Mouse (Mus musculus) stomach, embryonic 16.5 days (tissue): ENCODE data around the gene Cd200r1. TPM values are rescaled to one million over a fixed set of nuclear protein-coding genes. Genes with fewer than 3 reads are reported as not detected.
"Not testable (repeated sequence)": the region's sequence is repeated elsewhere in the genome, so short reads cannot be mapped to it uniquely, and the experiment has no call there.

Experiments used
- ATAC-seq: fragments of 200-750 bp; cut with Nextera tagmentation; 2 replicates; pipeline ENCODE4 v1.8.0; 2017; ENCODE audit warnings: moderate number of reproducible peaks, moderate TSS enrichment; ENCODE audit not compliant: insufficient read depth, low FRiP score
- H3K27ac ChIP-seq: fragments of 300-500 bp; sonication (generic); 2 replicates; pipeline ENCODE4 v1.5.1; 2014; ENCODE audit warnings: low read length
- H3K27me3 ChIP-seq: fragments of 300-500 bp; sonication (generic); 2 replicates; pipeline ENCODE4 v1.6.1; 2014; ENCODE audit warnings: low read length, control low read depth, mixed read lengths; ENCODE audit not compliant: control insufficient read depth, insufficient read depth
- H3K36me3 ChIP-seq: fragments of 300-500 bp; sonication (generic); 2 replicates; pipeline ENCODE4 v1.6.1; 2014; ENCODE audit warnings: low read length; ENCODE audit not compliant: control insufficient read depth, insufficient read depth
- H3K4me1 ChIP-seq: fragments of 300-500 bp; sonication (generic); 2 replicates; pipeline ENCODE4 v1.6.1; 2014; ENCODE audit warnings: low read length, control low read depth, mixed read lengths; ENCODE audit not compliant: control insufficient read depth, insufficient read depth
- H3K4me2 ChIP-seq: fragments of 300-500 bp; sonication (generic); 2 replicates; pipeline ENCODE4 v1.6.1; 2014; ENCODE audit warnings: low read depth, low read length, mixed read lengths
- H3K4me3 ChIP-seq: fragments of 300-500 bp; sonication (generic); replicated peaks from 2 replicates; pipeline ENCODE4 v1.5.1; 2014; ENCODE audit warnings: mild to moderate bottlenecking, low read length
- H3K9ac ChIP-seq: fragments of 300-500 bp; sonication (generic); 2 replicates; pipeline ENCODE4 v1.6.1; 2014; ENCODE audit warnings: low read length
- H3K9me3 ChIP-seq: fragments of 300-500 bp; sonication (generic); replicated peaks from 2 replicates; pipeline ENCODE4 v1.6.1; 2016; ENCODE audit warnings: low read length, control low read depth; ENCODE audit not compliant: control insufficient read depth
- WGBS: fragments of 180-500 bp; shearing (Covaris S2); extraction: QIAGEN DNeasy Blood & Tissue Kit; methylation state at CpG from one replicate; pipeline ENCODE4 v1.1.7; 2014; 5-methylcytosine and 5-hydroxymethylcytosine counted together
- polyA plus RNA-seq: library from polyadenylated mRNA; unstranded; fragments of >200 nt; fragmentation: Nextera tagmentation; extraction: Ambion mirVana; gene quantifications from 2 replicates; pipeline ENCODE4 v1.2.1, GENCODE M21; 2015

Gene Cd200r1
- polyA plus RNA-seq, 1 experiment from 2014 or later = 1.7 TPM

GRCm38 (mm10) chr16:44778538-44779147 is 13.1 kb downstream of the Cd200r1 start:
- Histone ChIP-seq H3K4me2 (peak overlapping the region; percentile 43), H3K27me3 (no peaks in the 10 kb centered on the region), H3K27ac (no peak overlapping the region), H3K36me3 (no peaks in the 10 kb centered on the region), H3K9ac (peak overlapping the region; percentile 38; the same call in 1 of the 2 replicates), H3K4me3 (peak overlapping the region; percentile 26), H3K4me1 (no peaks in the 10 kb centered on the region), H3K9me3 (no peaks in the 10 kb centered on the region)
- peak; percentile 56; the same call in 1 of the 2 replicates for ATAC-seq
- 37% methylated on average over 17 of the region's 17 CpGs for WGBS

GRCm38 (mm10) chr16:44779494-44779893 is 14.0 kb downstream of the Cd200r1 start:
- Histone ChIP-seq H3K4me1 (no peaks in the 10 kb centered on the region), H3K4me2 (no peak overlapping the region), H3K27ac (no peak overlapping the region), H3K4me3 (no peak overlapping the region), H3K36me3 (no peaks in the 10 kb centered on the region), H3K27me3 (no peaks in the 10 kb centered on the region), H3K9ac (no peak overlapping the region), H3K9me3 (no peaks in the 10 kb centered on the region)
- 86% methylated on average over 5 of the region's 5 CpGs for WGBS
- no peak for ATAC-seq

- 69% methylated on average over 4 of the region's 4 CpGs for WGBS
- H3K9ac ChIP-seq = no peak overlapping the region
- no peak for ATAC-seq
These were observed 15.2 kb downstream of the Cd200r1 start for GRCm38 (mm10) chr16:44780751-44781150.

GRCm38 (mm10) chr16:44786934-44787333 is 21.4 kb downstream of the Cd200r1 start:
- H3K9ac ChIP-seq = no peak overlapping the region
- no peaks in the 10 kb centered on the region for H3K27me3 ChIP-seq
- no peaks in the 10 kb centered on the region for H3K9me3 ChIP-seq
- H3K4me3 ChIP-seq = no peak overlapping the region
- no peak overlapping the region for H3K27ac ChIP-seq
- no peaks in the 10 kb centered on the region for H3K36me3 ChIP-seq
- no peak for ATAC-seq
- WGBS = 84% methylated on average over 1 of the region's 1 CpGs
- H3K4me2 ChIP-seq = no peak overlapping the region
- H3K4me1 ChIP-seq = no peaks in the 10 kb centered on the region

More at GRCm38 (mm10) chr16:44780751-44781150, 15.2 kb downstream of the Cd200r1 start:
- Histone ChIP-seq H3K4me3 (no peak overlapping the region), H3K27me3 (no peaks in the 10 kb centered on the region), H3K4me1 (no peaks in the 10 kb centered on the region), H3K4me2 (no peak overlapping the region), H3K36me3 (no peaks in the 10 kb centered on the region), H3K27ac (no peak overlapping the region), H3K9me3 (no peaks in the 10 kb centered on the region)

GRCm38 (mm10) chr16:44794416-44794815 is 28.9 kb downstream of the Cd200r1 start:
- H3K27ac ChIP-seq = no peak overlapping the region
- no peak for ATAC-seq
- no peak overlapping the region for H3K4me2 ChIP-seq
- no peaks in the 10 kb centered on the region for H3K27me3 ChIP-seq
- H3K4me1 ChIP-seq = no peaks in the 10 kb centered on the region
- no peak overlapping the region for H3K9ac ChIP-seq
- H3K36me3 ChIP-seq = no peaks in the 10 kb centered on the region
- no peak overlapping the region for H3K4me3 ChIP-seq
- no peaks in the 10 kb centered on the region for H3K9me3 ChIP-seq

- Histone ChIP-seq H3K27me3 (no peaks in the 10 kb centered on the region), H3K4me1 (no peaks in the 10 kb centered on the region), H3K4me3 (no peak overlapping the region), H3K27ac (no peak overlapping the region), H3K4me2 (no peak overlapping the region), H3K9me3 (no peaks in the 10 kb centered on the region), H3K36me3 (no peaks in the 10 kb centered on the region), H3K9ac (no peak overlapping the region)
- ATAC-seq = no peak
These were observed 40.4 kb downstream of the Cd200r1 start for GRCm38 (mm10) chr16:44805976-44806375.

- not testable (repeated sequence) for H3K4me2 ChIP-seq
- 94% methylated on average over 4 of the region's 4 CpGs for WGBS
These were observed 44.7 kb downstream of the Cd200r1 start for GRCm38 (mm10) chr16:44810223-44810622.

GRCm38 (mm10) chr16:44811544-44811943 is 46.0 kb downstream of the Cd200r1 start, which contains the start of gene Cd200r4:
Gene Cd200r4, plus strand, starts transcription at chr16:44811733.
- no peak within 1 kb of the TSS for H3K4me2 ChIP-seq
- no peak within 1 kb of the TSS for H3K27ac ChIP-seq
- H3K9ac ChIP-seq = no peak within 1 kb of the TSS
- no peak within 1 kb of the TSS for H3K4me3 ChIP-seq
- no peak for ATAC-seq
- no peaks in the 10 kb centered on the region for H3K9me3 ChIP-seq
- H3K27me3 ChIP-seq = no peaks in the 10 kb centered on the region
- H3K4me1 ChIP-seq = no peaks in the 10 kb centered on the region
- 90% methylated on average over 3 of the region's 3 CpGs for WGBS
- H3K36me3 ChIP-seq = no peaks in the 10 kb centered on the region

More at GRCm38 (mm10) chr16:44810223-44810622, 44.7 kb downstream of the Cd200r1 start:
- ATAC-seq, H3K27ac ChIP-seq, H3K27me3 ChIP-seq, H3K9me3 ChIP-seq, H3K4me1 ChIP-seq, H3K4me3 ChIP-seq, H3K36me3 ChIP-seq, H3K9ac ChIP-seq: not testable (repeated sequence)

GRCm38 (mm10) chr16:44812468-44813065 is 47.0 kb downstream of the Cd200r1 start:
- Histone ChIP-seq H3K27me3 (no peaks in the 10 kb centered on the region), H3K4me3 (no peak overlapping the region), H3K9me3 (no peaks in the 10 kb centered on the region), H3K9ac (no peak overlapping the region), H3K4me2 (no peak overlapping the region), H3K36me3 (no peaks in the 10 kb centered on the region), H3K4me1 (no peaks in the 10 kb centered on the region), H3K27ac (no peak overlapping the region)
- ATAC-seq = no peak
- 79% methylated on average over 6 of the region's 6 CpGs for WGBS
